Comparison of ENCODE assay signal across 19 mouse cellular contexts in the genomic region with DNA sequence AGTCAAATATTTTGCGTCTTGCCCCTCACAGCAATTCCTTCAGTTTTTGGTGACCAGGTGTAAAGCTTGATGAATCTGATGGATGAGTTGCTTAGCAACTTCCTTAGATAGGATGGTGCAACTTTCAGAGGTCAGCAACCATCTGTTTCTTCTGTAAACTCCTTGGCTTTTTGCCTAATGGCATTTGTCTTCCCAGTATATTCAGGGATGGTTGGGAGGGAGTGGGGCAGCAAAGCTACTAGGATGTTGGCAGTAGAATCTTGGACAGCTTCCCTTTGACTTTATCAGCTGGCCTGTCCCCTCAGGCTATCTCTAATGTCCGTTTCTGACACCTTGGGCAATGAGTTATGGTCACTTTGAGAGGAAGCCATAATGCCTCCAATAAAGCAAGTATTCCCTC.
"Had no signal": no experiment of that assay in that cellular context is flagged by ENCODE, and none has a peak within 500 bp of the region (broad histone marks: within the 10 kb centered on the region; RNA-seq: fewer than 3 reads in every experiment).

No protein-coding gene starts in this region.

- H3K4me2 ChIP-seq: lung, embryonic 15.5 days; midbrain, embryonic 13.5 days; midbrain, embryonic 15.5 days; neural tube, embryonic 13.5 days; neural tube, embryonic 15.5 days had no signal

- H3K36me3 ChIP-seq: lung, embryonic 15.5 days; midbrain, embryonic 10.5 days; midbrain, embryonic 13.5 days; midbrain, embryonic 15.5 days; neural tube, embryonic 13.5 days; neural tube, embryonic 15.5 days had no signal

- H3K4me3 ChIP-seq: lung, embryonic 15.5 days; midbrain, embryonic 10.5 days; midbrain, embryonic 13.5 days; midbrain, embryonic 15.5 days; myocyte; neural tube, embryonic 13.5 days; neural tube, embryonic 15.5 days had no signal

- H3K4me1 ChIP-seq: lung, embryonic 15.5 days; midbrain, embryonic 10.5 days; midbrain, embryonic 13.5 days; midbrain, embryonic 15.5 days; neural tube, embryonic 13.5 days; neural tube, embryonic 15.5 days had no signal

- H3K9ac ChIP-seq: liver, embryonic 14.5 days; lung, embryonic 15.5 days; midbrain, embryonic 13.5 days; midbrain, embryonic 15.5 days; neural tube, embryonic 13.5 days; neural tube, embryonic 15.5 days had no signal

- H3K27me3 ChIP-seq: lung, embryonic 15.5 days; midbrain, embryonic 13.5 days; midbrain, embryonic 15.5 days; neural tube, embryonic 13.5 days; neural tube, embryonic 15.5 days had no signal

- H3K27ac ChIP-seq: liver, embryonic 14.5 days; lung, embryonic 15.5 days; midbrain, embryonic 10.5 days; midbrain, embryonic 13.5 days; midbrain, embryonic 15.5 days; neural tube, embryonic 13.5 days; neural tube, embryonic 15.5 days had no signal

- ATAC-seq: midbrain, embryonic 13.5 days; midbrain, embryonic 15.5 days had no signal

- H3K9me3 ChIP-seq: lung, embryonic 15.5 days; midbrain, embryonic 10.5 days; midbrain, embryonic 13.5 days; midbrain, embryonic 15.5 days; neural tube, embryonic 13.5 days; neural tube, embryonic 15.5 days had no signal

- DNase-seq: lung, adult 18-20 months; lung, postnatal 14 days; lung, postnatal 36 days; retina, postnatal 1 day; right cerebral cortex, adult 18-20 months; right cerebral cortex, postnatal 25 days; right cerebral cortex, postnatal 4 days; spleen, adult 18-20 months; thymus, adult 18-20 months; thymus, postnatal 25 days; thymus, postnatal 4 days had no signal
